Mouse (Mus musculus): ENCODE data around the gene Cbl.
A peak's percentile ranks its signal among the peaks of the same experiment; 100 is the strongest.

Cbl gene

GRCm38 (mm10) chr9:44239447-44239846, 5.6 kb upstream of the Cbl start:
- peak; percentile 57 to 72 for DNase-seq

GRCm38 (mm10) chr9:44238501-44239190, 4.8 kb upstream of the Cbl start:
- DNase-seq: no peak

DNA sequence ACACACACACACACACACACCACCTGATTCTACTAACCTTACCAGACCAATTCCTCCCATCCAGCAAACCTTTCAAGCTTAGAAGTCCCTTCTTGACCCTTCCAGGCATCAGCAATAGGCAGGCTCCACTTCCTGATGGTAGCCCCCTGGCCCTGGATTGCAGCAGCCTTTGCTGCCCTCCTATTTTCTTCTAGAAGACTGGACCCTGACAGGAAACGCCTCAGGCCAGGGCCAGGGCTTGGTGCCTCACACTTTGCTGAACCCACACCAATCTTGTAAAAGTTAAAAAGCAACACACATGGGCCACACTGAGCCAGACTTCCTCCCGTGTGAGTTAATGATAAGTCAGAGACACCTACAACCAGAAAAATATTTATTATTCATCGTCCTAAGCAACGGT, 3.3 kb upstream of the Cbl start:
- DNase-seq: no peak

- DNase-seq: no peak
Observed at GRCm38 (mm10) chr9:44236601-44237000, 2.8 kb upstream of the Cbl start.

- peak in 1 of 2 experiments; percentile 56 for DNase-seq
Observed at GRCm38 (mm10) chr9:44234479-44235427, 904 bp upstream of the Cbl start.

GRCm38 (mm10) chr9:44233021-44233801, 638 bp downstream of the Cbl start:
- no peak for DNase-seq

DNA sequence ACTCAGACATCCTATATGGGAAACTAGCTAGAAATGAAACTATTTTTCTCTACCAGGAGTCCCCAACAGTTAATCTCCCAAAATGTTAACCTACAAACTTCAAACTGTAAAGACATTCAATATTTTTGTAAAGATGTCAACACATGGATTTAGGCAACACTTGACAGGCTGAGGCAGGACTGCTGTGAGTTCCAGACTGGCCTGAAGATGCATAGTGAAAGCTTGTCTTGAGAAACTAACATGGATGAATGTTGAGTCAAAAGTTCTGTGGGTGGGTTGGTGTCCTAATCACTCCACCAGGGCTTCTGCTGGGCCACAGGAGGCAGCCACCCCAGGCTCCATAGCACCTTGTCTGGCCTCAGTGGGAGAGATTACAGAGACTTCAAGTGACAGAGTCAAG, 2.2 kb downstream of the Cbl start:
- no peak for DNase-seq

DNA sequence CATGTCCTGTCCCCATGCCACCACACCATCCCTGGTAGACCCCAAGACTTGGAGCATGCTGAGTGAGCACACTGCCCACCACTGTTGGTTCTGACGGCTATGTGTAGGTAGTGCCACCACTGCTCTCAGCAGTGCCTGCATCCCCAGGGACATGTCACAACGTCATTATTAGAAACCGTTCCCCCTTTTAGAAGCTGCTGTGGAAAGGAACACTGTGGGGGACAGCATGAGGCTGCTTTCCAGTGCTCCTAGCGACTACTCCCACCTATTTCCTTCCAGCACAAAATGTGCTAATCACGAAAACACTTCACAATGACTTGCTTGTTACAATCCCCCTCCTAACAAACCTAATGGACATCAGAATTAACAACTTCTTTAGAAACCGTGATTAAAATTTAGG, 7.9 kb downstream of the Cbl start:
- no peak for DNase-seq

GRCm38 (mm10) chr9:44213538-44213937, 20.3 kb downstream of the Cbl start:
- DNase-seq: no peak

GRCm38 (mm10) chr9:44212406-44212805, 21.4 kb downstream of the Cbl start:
- DNase-seq: no peak

DNA sequence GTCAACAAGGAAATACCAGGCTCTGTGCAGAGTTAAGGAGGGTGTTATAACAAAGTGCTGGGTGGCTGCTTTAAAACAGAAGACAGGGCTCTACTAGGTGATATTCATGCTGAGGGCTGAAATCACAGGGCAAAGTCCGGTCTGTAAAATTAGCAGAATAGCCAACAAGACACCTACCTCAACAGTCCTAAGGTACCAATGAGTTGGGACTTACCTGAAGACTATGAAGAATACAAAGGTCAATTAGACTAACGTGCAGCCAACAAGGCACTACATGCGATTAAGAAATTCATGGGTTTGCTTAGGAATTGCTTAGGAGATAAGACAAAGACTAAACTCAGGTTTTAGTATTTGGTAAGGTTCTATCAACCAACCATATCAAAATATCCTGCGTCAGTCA, 24.4 kb downstream of the Cbl start:
- no peak for DNase-seq

DNA sequence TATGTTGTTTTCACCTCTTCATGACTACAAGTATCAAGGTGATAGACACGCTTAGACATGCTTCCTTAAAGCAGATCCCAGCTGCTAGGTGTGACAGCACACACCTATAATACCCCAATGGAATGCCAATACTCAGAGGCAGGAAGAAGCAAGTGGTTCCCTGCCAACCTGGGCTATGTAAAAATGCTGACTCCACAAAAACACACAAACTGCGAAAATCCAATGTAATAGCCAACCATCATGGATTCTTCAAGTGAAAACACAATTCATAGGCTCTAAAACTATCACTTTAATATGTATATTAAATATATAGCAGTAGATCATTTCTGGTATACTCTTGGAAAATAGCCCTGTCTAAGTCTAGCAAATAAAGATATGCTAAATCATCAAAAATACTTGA, 26.0 kb downstream of the Cbl start:
- DNase-seq: no peak

GRCm38 (mm10) chr9:44200458-44200857, 33.4 kb downstream of the Cbl start:
- DNase-seq: no peak

DNA sequence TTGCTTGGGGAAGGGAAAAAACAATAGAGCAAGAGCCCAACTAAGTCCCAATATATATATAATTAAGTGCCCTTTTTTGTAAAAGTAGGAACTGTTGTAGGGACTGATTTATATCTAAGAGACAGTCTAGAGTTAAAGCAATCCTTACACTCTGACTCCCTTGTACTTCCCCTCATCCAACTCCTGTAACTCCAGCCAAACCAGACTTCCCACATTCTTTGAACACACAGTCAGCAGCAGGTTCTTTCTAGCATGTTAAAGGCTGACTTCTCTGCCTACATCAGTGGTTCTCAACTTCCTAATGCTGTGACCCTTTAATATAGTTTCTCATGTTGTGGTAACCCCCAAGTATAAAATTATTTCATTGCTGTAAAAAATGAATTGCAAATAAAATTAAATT, 34.3 kb downstream of the Cbl start:
- no peak for DNase-seq

GRCm38 (mm10) chr9:44199166-44199565, 34.7 kb downstream of the Cbl start:
- peak; percentile 50 to 71 for DNase-seq

DNA sequence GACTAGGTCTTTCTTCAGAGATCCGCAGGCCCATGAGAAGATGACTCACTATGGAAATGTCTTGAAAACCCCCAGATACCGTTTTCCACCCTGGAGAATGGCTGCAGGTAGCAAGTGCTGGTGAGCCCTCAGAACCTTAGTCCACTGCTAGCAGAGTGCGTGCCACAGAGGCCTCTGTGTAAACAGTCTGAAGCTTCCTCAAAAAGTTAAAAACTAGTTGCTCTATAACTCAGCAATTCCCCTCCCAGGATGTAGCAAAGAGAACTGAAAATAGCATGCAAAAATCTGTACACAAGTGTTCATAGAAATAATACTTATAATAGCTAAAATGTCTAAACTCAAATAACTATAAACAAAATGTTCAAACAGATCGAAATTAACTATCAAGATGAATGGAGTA, 37.5 kb downstream of the Cbl start:
- no peak for DNase-seq

DNA sequence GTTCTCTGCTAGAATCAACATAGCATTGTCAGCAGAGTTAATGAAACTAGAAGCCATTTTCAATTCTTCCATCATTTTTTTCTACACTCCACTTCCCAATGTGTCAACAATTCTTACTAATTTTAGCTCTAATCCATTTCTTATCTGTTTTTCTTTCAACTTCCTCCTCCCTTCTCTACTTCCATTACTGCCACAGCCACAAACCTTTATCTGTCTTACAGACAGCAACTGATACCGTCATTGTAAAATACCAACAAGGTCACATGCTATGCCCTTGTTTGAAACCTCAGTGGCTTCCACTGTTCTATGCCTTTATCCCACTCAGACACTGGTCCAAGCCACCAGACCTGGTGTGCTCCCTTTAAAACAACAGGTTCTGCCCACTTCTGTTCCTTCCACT, 39.8 kb downstream of the Cbl start:
- no peak for DNase-seq

DNA sequence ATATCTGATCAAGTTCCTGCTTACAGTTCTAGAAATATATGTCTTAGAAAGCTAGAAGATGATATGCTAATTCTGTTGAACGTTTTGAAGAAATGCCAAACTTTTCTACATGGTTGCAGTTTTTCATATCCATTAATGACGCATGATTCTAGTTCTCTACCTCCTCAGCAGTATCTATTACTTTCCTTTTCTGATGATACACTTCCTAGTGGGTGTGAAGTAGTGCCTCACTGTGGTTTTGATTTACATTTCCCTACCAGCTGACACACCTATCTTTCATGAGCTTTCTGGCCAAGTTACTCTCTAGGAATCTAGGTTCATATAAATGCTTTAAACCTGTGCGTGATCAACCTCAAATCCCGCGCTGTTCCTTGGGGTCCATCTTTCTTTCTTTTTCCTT, 41.1 kb downstream of the Cbl start:
- no peak for DNase-seq

DNA sequence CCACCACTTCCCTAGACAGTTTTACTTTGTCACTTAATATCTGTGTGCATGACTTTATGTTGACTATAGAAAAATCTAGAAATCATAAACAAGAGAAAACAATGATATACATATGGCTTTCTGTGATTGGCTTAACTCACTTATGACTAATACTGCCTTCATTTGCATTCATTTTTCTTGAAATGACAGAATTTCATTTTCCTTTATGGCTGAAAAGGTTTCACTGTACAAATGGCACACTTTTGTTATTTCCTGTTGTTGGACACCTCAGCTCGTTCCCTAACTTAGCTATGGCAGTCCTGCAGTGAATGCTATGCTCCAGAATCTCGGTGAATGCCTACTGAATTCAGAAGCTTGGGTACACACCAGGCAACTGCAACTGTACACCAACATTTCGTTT, 41.5 kb downstream of the Cbl start:
- no peak for DNase-seq

DNA sequence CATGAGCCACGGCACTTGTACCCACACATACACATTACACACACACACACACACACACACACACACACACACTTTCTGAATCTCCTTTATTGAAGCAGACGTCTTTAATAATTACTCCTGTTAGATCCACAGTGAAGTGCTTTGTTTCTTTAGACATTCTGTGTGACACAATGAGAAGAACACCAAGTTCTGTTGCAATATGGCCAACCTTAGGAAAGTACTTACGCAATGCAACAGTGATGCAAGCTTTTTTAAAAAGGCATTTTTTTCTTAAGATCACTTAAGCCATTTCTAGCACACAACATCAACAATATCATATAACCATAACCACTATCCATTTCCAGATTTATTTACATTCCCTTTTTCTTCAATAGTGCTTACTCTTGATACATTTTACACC, 42.7 kb downstream of the Cbl start:
- no peak for DNase-seq

DNA sequence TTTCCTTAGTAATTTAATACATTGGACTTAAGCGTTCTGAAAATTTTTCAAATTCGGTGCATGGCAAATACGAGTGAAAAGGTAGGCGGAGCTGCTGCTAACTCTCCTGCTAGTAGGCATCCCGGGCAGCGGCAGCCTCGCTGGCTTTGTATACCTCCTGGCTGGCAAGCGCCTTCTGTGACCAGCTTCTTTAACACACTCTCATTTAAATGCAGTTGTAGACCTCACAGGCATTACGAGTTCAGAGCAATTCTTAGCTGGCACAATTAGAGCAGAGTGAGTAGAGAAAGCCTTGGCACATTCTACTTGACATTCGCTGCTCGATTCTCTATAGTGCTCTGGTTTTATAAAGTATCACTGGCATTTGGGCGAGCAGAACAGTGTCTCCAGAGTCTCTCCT, 45.6 kb downstream of the Cbl start:
- peak in 1 of 2 experiments; percentile 37 for DNase-seq

DNA sequence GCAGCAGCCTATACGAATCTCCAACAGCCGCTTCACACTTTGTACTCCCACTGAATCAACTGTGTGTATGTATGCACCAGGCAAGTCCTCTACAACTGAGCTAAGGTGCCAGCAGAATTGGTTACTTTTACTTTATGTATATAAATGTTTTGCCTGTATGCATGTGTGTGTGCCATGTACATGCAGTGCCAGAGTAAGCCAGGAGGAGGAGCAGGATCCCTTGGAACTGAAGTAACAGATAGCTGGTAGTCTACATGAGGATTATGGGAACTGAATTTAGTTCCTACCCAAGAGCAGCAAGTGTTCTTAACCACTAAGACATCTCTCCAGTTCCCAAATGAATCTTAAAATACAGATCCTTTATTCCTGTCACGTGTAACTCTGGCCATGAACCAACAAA, 51.6 kb downstream of the Cbl start:
- peak in 1 of 2 experiments; percentile 53 for DNase-seq

DNA sequence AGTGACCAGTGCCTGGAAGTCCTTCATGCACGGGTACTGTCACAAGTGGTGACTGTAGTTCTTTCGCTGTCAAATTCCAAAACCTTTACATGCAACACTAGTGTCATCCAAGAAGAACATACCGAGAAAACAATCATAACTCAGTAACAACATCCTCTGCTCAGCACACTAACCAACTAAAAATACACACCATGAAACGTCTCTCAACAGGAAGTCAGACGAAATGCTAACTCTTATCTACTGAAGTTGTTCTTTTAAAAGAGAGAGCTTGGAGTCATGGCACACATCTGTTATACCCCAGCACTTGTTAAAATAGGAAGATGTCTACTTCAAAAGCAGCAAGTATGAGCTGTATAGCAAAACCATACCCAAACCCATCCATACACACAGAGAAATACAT, 52.3 kb downstream of the Cbl start:
- DNase-seq: no peak
